Mouse (Mus musculus): Measurements from ENCODE around the gene Spns3. TPM values are rescaled to one million over a fixed set of nuclear protein-coding genes. Genes with fewer than 3 reads are reported as not detected.

Gene Spns3
- not detected in 2 replicates for polyA plus RNA-seq (2016; fragmentation: Nextera tagmentation; extraction: Ambion mirVana)

DNA sequence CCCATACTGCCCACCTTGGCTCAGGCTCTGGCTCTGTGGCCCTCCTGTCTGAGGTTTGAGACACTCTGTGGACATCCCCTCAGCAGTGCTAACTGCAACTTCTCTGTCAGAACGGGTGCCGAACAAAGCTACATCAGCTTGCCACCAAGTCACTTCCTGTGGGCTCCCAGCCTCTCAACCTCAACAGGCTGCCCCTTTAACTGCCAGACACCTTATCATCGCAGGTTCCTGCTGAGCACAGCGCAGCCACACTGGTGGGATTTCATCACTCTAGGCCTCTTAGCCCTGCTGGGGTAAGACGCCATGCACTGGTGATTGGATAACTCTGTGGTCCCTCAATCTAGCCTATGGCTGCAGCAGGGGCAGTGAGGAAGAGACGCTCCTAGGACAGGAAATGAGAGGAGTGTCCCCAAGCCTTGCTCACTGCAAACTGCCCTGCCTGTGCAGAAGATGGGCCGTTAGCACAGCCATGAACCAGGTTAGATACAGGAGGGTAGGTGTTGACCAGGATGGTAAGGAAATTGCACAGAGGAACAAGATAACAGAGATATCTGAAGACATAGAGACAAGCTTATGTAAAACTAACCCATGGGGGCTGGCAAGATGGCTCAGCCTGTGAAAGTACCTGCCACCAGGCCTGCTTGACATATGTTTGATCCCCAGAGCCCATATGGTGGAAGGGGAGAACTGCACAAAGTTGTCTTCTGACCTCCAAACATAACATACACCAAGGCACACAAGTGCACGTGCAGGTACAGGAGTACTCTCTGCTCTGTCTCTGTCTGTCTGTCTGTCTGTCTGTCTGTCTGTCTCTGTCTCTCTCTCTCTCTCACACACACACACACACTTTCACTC is at the start of gene Spns3:
Gene Spns3 (minus strand): TSS at position 373 of the 855 bp plus-strand sequence.
- H3K27ac ChIP-seq, result no peak within 1 kb of the TSS
- no peaks in the 10 kb centered on the region for H3K9me3 ChIP-seq
- H3K27me3 ChIP-seq, result no peaks in the 10 kb centered on the region
- H3K36me3 ChIP-seq, result no peaks in the 10 kb centered on the region
- 55% methylated on average over 8 of the region's 8 CpGs for WGBS
- no peak within 1 kb of the TSS for H3K9ac ChIP-seq
- H3K4me2 ChIP-seq (replicated peaks), result no peak within 1 kb of the TSS
- H3K4me3 ChIP-seq, result no peak within 1 kb of the TSS
- H3K4me1 ChIP-seq, result no peaks in the 10 kb centered on the region
- no peak for ATAC-seq (ENCODE audit: insufficient number of reproducible peaks, insufficient read depth, low FRiP score, low TSS enrichment)

GRCm38 (mm10) chr11:72597780-72598179 is 47.5 kb upstream of the Spns3 start:
- Histone ChIP-seq H3K9ac (no peak overlapping the region), H3K9me3 (no peaks in the 10 kb centered on the region), H3K4me2 (replicated peaks) (no peak overlapping the region), H3K4me3 (no peak overlapping the region), H3K27me3 (no peaks in the 10 kb centered on the region), H3K4me1 (no peaks in the 10 kb centered on the region), H3K36me3 (no peaks in the 10 kb centered on the region), H3K27ac (no peak overlapping the region)
- no peak for ATAC-seq (ENCODE audit: insufficient number of reproducible peaks, insufficient read depth, low FRiP score, low TSS enrichment)
- 88% methylated on average over 4 of the region's 4 CpGs for WGBS

- no peak for ATAC-seq (ENCODE audit: insufficient number of reproducible peaks, insufficient read depth, low FRiP score, low TSS enrichment)
These were observed 44.9 kb upstream of the Spns3 start for GRCm38 (mm10) chr11:72595010-72595737.

GRCm38 (mm10) chr11:72587537-72588233 is 37.4 kb upstream of the Spns3 start:
- no peak for ATAC-seq (ENCODE audit: insufficient number of reproducible peaks, insufficient read depth, low FRiP score, low TSS enrichment)
- Histone ChIP-seq H3K4me1 (no peaks in the 10 kb centered on the region), H3K27me3 (no peaks in the 10 kb centered on the region), H3K9me3 (no peaks in the 10 kb centered on the region), H3K4me3 (no peak overlapping the region), H3K4me2 (replicated peaks) (no peak overlapping the region), H3K36me3 (no peaks in the 10 kb centered on the region), H3K9ac (no peak overlapping the region; the same call in 1 of the 2 replicates), H3K27ac (no peak overlapping the region)
- 51% methylated on average over 7 of the region's 7 CpGs for WGBS

More at GRCm38 (mm10) chr11:72595010-72595737, 44.9 kb upstream of the Spns3 start:
- no peaks in the 10 kb centered on the region for H3K9me3 ChIP-seq
- no peak overlapping the region for H3K4me2 ChIP-seq (replicated peaks)
- H3K9ac ChIP-seq, result no peak overlapping the region
- H3K27ac ChIP-seq, result no peak overlapping the region
- no peaks in the 10 kb centered on the region for H3K4me1 ChIP-seq
- H3K4me3 ChIP-seq, result no peak overlapping the region
- no peaks in the 10 kb centered on the region for H3K27me3 ChIP-seq
- 75% methylated on average over 2 of the region's 2 CpGs for WGBS
- no peaks in the 10 kb centered on the region for H3K36me3 ChIP-seq

DNA sequence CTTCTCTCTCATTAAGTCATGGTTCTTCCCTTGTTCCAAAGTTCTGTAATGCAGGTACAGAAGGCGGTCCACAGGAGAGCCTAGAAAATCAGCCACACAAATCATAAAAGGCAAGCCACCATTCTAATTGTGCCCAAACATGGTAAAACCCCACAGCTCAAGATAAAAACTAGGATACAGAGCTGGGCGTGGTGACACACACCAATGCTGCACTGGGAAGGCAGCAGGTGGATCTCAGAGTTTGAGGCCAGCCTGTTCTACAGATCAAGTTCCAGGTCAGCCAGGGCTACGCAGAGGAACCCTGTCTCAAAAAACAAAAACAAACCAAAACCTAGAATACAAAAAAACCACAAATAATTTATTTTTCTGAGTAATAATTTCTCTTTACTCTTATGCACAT is 36.3 kb upstream of the Spns3 start:
- no peak overlapping the region for H3K4me2 ChIP-seq (replicated peaks)
- H3K27me3 ChIP-seq, result no peaks in the 10 kb centered on the region
- H3K36me3 ChIP-seq, result no peaks in the 10 kb centered on the region
- ATAC-seq (ENCODE audit: insufficient number of reproducible peaks, insufficient read depth, low FRiP score, low TSS enrichment), result no peak
- no peak overlapping the region for H3K9ac ChIP-seq
- no peak overlapping the region for H3K4me3 ChIP-seq
- 90% methylated on average over 3 of the region's 3 CpGs for WGBS
- H3K27ac ChIP-seq, result no peak overlapping the region
- no peaks in the 10 kb centered on the region for H3K9me3 ChIP-seq
- no peaks in the 10 kb centered on the region for H3K4me1 ChIP-seq

GRCm38 (mm10) chr11:72583092-72583491 is 32.8 kb upstream of the Spns3 start:
- no peak for ATAC-seq (ENCODE audit: insufficient number of reproducible peaks, insufficient read depth, low FRiP score, low TSS enrichment)
- 57% methylated on average over 2 of the region's 2 CpGs for WGBS
- Histone ChIP-seq H3K4me2 (replicated peaks) (no peak overlapping the region), H3K9me3 (no peaks in the 10 kb centered on the region), H3K27ac (no peak overlapping the region), H3K36me3 (no peaks in the 10 kb centered on the region), H3K9ac (no peak overlapping the region), H3K4me3 (no peak overlapping the region), H3K4me1 (no peaks in the 10 kb centered on the region), H3K27me3 (no peaks in the 10 kb centered on the region)

DNA sequence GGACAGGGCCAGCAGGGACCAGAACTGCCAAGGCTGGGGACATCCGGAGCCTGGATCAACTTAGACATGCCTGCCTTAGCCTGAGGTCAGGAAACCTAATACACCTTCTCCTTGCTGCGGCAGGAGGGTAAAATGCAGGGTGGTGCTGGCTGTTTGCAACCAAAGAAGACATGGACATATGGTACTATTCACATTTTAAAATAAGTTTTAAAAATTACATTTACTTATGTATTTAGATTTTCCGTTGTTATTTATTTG is 32.1 kb upstream of the Spns3 start:
- no peaks in the 10 kb centered on the region for H3K9me3 ChIP-seq
- H3K9ac ChIP-seq, result no peak overlapping the region
- no peak overlapping the region for H3K4me2 ChIP-seq (replicated peaks)
- 32% methylated on average over 3 of the region's 3 CpGs for WGBS
- H3K27ac ChIP-seq, result no peak overlapping the region
- H3K27me3 ChIP-seq, result no peaks in the 10 kb centered on the region
- no peaks in the 10 kb centered on the region for H3K36me3 ChIP-seq
- no peak for ATAC-seq (ENCODE audit: insufficient number of reproducible peaks, insufficient read depth, low FRiP score, low TSS enrichment)
- no peaks in the 10 kb centered on the region for H3K4me1 ChIP-seq
- no peak overlapping the region for H3K4me3 ChIP-seq

GRCm38 (mm10) chr11:72581609-72582447 is 31.5 kb upstream of the Spns3 start:
- H3K9ac ChIP-seq, result no peak overlapping the region

DNA sequence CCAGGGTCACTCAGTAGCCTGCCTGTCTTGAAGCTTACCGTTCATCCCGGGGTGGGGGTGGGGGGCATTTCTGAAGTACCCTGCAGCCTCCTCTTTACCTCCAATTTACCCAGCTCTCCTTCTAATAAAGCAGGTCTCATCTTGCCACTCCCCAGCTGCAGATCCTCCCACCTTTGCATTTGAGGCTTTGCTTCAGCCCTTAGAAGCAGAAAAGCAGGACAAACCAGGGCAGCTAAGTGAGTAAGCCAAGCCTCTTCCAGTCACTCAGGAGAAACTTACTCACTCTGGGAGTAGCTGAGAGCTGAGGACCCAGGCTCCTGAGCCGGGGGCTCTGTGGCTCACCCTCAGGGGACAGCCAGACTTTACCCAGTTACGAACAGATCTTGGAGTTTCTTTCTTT is 28.2 kb upstream of the Spns3 start:
- Histone ChIP-seq H3K4me1 (peaks cover 9% of the 10 kb centered on the region; the same call in 1 of the 2 replicates), H3K9me3 (no peaks in the 10 kb centered on the region), H3K9ac (no peak overlapping the region), H3K4me2 (replicated peaks) (no peak overlapping the region), H3K4me3 (no peak overlapping the region), H3K27ac (no peak overlapping the region), H3K27me3 (no peaks in the 10 kb centered on the region), H3K36me3 (no peaks in the 10 kb centered on the region)
- no peak for ATAC-seq (ENCODE audit: insufficient number of reproducible peaks, insufficient read depth, low FRiP score, low TSS enrichment)
- 51% methylated on average over 4 of the region's 4 CpGs for WGBS

More at GRCm38 (mm10) chr11:72581609-72582447, 31.5 kb upstream of the Spns3 start:
- H3K27me3 ChIP-seq, result no peaks in the 10 kb centered on the region
- ATAC-seq (ENCODE audit: insufficient number of reproducible peaks, insufficient read depth, low FRiP score, low TSS enrichment), result no peak
- no peak overlapping the region for H3K4me2 ChIP-seq (replicated peaks)
- H3K9me3 ChIP-seq, result no peaks in the 10 kb centered on the region
- 0 out of 2 replicates have a peak, but pooled peaks cover under 1% of the 10 kb centered on the region for H3K4me1 ChIP-seq
- no peaks in the 10 kb centered on the region for H3K36me3 ChIP-seq
- no peak overlapping the region for H3K4me3 ChIP-seq
- no peak overlapping the region for H3K27ac ChIP-seq
- WGBS, result 44% methylated on average over 8 of the region's 8 CpGs

- Histone ChIP-seq H3K9me3 (no peaks in the 10 kb centered on the region), H3K9ac (peak overlapping the region; percentile 25; the same call in 1 of the 2 replicates), H3K27me3 (no peaks in the 10 kb centered on the region), H3K4me1 (peaks cover 9% of the 10 kb centered on the region; the same call in 1 of the 2 replicates), H3K27ac (no peak overlapping the region), H3K36me3 (no peaks in the 10 kb centered on the region), H3K4me2 (replicated peaks) (peak overlapping the region; percentile 42), H3K4me3 (peak overlapping the region; percentile 27)
- ATAC-seq (ENCODE audit: insufficient number of reproducible peaks, insufficient read depth, low FRiP score, low TSS enrichment), result no peak
- WGBS, result 3% methylated on average over 24 of the region's 24 CpGs
These were observed 26.4 kb upstream of the Spns3 start for GRCm38 (mm10) chr11:72576466-72577351.

Measured in embryonic facial prominence, embryonic 12.5 days (tissue).